Mouse (Mus musculus): ENCODE data around the gene Kcnq5.
"Not testable (repeated sequence)": the region's sequence is repeated elsewhere in the genome, so short reads cannot be mapped to it uniquely, and the experiment has no call there.

The Kcnq5 gene

DNA sequence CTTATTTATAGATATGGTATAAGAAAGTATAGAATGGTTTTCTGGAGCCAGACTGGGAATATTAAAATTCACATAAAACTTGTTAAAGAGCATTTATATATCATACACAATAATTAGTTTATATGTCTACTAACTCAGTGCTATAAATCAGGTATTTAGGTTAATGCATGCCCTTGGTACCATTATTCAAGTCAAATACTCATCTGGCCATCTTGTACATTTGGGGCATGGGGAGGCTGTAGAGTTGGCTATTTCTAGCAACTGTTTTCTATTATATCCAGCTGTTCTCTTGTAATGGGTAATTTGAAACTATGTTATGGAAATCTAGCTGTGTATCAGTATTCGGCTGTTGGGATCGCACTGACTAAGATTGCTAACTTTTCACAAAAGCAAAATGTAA is 339.3 kb downstream of the Kcnq5 start:
- no peak for DNase-seq

DNA sequence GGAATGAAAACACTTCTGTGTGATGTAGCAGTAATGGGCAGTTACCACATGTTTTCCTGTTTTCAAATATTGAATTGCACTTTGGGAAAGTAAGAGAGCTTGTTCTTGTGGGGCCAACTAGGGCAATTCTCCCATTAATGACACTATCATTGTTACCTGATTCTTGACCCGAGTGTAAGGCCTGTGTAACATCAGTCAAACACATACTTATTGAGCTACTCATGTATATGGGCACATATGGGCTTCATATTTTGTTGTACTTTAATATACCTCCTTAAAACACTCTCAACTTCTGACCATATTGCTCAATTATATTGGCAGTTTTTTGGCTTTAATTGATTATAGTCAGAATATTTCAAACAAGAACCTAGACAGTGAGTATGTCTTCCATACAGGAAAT is 339.7 kb downstream of the Kcnq5 start:
- DNase-seq, result no peak

DNA sequence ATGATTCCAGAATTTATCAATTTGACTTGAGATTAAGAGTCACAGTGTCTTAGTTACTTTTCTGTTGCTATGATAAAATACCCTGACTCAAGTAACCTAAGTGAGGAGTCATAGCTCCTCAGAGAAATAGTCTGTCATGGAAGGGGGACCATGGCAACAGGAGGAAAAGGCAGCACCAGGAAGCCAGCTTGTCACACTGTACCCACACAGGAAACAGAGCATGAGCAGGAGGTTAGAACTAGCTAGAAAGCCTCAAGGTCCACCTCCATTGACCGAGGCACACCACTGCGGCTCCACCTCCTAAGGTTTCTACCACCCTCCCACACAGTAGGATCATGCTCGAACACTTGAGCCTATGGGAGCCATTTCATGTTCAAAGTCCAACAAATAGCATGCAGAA is 343.0 kb downstream of the Kcnq5 start:
- peak in 1 of 2 experiments; percentile 3 for DNase-seq

DNA sequence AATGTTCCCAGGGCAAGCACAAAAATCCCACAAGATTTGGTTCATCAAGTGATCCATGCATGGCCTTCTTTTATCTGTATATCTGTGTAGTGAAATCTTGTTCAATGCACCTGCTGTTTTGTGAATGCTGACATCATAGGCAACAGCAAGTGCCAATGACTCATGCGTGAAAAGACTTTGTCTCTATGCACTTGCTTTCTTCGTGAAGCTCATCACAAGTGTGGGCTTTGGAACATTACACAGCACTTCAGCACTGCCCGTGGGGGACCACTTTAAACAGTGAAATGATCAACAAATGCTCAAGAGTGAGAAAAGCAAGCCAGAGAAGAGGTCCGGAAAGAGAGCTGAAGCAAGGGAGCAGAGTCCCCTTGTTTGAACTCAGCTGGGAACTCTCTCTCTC is 345.1 kb downstream of the Kcnq5 start:
- DNase-seq, result no peak

DNA sequence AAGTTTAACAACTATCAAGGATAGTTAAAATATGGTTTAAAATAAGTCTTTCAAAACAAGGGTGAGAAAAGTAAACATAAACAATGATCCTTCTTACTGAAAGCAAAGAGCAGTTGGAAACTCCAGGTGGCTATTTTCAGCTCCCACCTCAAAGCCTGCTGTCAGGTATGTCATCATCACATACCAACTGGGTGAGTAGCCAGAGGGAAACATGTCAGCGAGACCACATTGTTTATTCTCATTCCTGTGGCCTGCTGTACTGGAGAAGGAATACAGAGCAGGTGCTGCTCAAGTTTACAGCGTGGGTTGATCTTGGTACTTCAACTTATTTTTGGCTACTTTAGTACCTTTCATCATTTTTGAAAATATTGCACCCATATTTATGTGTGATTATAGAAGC is 347.8 kb downstream of the Kcnq5 start:
- no peak for DNase-seq

DNA sequence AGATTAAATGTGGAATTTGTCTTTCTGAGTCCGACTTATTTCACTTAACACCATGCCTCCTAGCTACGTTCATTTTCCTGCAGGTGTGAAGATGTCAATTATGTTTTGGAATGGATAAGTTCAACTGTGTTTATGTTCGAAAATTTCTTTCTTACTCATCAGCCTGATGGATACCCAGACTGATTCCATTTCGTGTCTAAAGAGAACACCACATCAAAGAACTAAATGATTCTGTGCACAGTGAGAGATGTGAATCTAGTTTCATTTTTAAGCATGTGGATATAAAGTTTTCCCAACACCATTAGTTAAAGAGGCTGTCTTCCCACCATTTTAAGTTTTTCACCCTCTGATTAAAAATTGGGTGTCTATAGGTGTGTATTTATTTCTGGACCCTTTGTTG is 357.7 kb downstream of the Kcnq5 start:
- DNase-seq, result no peak

DNA sequence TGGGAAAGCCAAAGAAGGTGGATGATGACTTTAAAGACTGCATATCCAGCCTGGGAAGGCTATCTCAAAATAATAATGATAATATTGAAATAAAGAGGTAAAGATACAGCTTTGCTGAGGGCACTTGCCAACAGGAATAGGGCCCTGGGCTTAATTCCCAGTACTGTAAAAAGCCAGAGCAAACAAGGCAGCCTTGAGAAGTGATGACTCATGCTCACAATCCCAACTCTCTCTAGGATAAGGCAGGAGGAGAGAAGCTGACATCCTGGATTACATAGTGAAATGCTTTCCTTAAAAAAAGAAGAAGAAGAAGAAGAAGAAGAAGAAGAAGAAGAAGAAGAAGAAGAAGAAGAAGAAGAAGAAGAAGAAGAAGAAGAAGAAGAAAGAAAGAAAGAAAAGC is 359.2 kb downstream of the Kcnq5 start:
- no peak for DNase-seq

DNA sequence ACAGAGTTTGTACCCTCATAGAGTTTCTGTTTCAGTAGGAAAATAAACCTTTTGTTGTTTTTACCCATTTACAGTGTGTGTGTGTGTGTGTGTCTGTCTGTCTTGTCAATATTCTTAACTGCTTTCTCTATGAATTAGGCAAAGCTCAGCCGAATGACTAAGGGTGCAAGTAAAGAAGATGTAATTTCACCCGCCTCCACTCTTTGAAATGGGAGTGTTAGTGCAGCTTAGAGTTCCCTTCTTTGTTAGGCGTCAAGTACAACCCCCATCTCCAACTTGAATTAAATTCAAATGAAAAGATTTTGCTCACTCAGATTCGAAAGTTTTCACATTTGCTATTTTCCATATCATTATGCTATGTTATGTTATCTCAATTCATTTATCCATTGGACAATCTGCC is 361.1 kb downstream of the Kcnq5 start:
- no peak for DNase-seq

DNA sequence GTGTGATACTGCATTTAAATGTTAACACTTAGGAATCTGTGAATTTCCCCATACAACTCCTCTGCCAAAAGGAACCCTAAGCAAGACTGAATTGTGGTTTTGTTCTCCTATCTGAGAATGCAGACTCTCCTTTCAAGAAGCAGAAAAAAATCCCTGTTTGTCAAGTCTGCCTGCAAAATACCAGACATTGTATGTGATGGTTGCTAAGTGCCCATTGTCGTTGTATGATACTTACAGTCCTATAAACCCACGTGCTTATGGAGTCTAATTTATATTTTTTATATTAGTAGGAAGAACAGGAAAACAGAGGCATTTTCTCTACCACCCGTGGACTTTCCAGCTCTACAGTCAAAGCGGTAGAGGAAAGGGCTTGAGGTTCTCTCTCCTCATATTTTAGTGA is 367.9 kb downstream of the Kcnq5 start:
- DNase-seq, result no peak

DNA sequence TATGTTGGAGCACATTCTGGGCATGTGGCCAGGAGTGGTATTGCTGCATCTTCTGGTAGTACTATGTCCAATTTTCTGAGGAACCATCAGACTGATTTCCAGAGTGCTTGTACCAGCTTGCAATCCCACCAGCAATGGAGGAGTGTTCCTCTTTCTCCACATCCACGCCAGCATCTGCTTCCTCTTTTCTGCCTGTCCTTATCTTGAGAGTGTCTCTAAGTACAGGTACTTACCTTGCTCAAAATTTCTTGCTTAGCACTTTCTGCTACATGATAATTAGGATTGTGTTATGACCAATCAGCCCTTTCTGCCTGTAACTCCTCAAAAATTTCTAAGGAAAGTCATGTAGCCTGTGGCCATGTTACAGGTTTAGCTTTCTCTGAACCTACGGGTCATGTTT is 394.3 kb downstream of the Kcnq5 start:
- DNase-seq, result not testable (repeated sequence)

DNA sequence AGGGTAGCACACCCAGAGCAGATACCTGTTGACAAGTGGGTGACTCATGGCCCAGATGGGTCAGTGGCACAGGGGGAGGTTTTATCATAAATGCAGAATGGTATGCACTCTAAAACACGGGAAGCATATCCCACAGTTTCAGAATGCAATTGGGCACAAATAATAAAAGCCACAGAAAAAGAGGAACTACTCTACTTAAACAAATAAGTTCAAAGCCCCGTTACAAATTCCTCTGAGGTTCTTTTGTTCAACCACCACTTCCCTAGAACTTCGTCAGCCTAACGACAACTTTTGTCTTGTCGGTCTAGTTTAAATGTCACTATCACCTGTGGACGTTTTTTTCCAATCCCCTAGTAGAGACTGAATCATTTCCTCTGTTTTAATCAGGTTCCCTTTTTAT is 407.1 kb downstream of the Kcnq5 start:
- DNase-seq, result no peak

DNA sequence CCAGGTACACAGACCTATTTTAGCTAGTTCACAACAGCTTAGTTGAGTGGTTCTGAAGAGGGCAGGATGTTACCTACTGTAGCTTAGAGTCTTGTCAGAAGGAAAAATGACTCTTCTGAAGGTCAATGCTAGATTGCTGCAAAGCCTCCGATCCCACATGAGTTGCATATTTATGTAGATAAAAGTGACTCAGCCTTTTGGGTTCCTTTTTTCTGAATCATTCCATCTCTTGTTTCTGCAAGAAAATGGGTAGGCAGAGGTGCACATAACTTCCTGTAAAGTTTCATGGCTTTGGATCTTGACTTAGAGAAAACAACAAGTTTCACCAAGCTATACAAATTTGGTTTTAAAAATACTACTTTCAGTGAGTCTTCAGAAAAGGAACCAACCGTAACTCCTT is 409.0 kb downstream of the Kcnq5 start:
- no peak for DNase-seq

DNA sequence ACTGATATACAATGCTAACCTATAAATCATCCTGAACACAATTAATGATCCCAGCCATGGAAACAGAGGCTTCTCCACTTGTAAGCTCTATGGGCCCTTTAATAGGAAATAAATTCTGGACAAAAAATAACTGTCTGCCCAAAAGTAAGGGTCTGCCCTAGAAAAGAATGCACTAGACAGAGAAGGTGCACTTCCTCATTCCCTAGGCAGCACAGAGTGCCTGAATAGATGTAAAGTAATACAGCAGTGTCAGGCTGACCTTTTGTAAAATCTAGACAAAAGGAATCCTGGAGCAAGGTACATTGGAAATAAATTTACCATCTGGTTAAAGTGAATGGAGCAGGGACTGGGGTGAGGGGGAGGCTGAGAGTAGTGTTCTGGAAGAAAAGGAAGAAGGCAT is 417.8 kb downstream of the Kcnq5 start:
- no peak for DNase-seq

DNA sequence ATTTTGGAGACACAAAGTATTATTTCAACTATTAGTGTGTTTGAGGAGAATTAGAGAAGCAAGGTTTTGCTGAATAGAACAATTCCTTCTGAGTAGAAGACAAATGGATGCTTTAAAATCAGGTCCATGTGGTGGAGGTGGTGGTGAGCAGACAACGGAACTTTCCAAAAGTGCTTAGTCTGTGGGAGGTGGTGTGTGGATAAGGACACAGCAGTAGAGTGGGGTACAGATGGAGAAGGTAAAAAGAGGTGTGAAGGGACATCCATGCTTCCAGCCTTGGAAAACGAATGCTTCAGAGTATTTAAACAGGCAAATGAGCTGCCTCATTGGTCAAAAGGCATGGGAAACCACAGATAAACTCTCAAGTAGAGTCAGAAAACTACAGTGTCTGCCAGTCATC is 422.3 kb downstream of the Kcnq5 start:
- DNase-seq, result no peak

DNA sequence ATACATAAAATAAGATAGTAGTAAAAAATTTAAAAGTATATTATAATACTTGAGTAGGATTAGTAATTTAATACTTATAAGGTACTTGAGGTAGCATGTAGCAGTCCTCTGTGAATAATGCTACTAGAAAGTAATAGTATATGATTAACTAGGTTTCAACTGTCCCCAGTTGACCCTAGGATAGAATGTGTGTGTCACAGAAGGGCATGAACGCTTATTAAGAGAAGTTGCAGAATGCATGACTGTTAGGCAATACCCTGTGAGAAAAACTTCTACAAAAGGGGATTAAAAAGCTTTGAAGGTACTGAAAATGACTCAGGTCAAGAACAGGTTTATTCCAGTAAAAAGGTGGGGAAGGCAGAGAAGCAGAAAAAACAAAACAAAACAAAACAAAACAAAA is 430.9 kb downstream of the Kcnq5 start:
- DNase-seq, result no peak

DNA sequence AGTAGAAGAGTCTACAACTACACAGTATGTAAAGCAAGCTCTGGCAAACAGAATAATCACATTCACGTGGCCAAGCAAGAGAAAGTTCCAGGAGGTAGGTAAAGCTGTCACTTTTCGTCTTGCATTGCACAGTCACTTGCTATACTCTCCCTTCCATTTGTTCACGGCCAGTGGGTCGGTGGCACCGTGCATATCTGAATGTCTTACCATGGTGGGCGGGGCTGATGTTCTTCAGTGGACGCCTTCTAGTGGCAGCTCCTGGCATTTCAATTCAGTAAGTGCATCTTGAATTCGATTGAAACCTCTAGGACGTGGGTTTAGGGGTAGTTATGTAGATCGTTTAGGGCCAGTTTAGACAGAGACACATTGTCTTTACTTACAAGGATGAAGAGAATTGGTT is 439.7 kb downstream of the Kcnq5 start:
- DNase-seq, result peak; percentile 31 to 39

DNA sequence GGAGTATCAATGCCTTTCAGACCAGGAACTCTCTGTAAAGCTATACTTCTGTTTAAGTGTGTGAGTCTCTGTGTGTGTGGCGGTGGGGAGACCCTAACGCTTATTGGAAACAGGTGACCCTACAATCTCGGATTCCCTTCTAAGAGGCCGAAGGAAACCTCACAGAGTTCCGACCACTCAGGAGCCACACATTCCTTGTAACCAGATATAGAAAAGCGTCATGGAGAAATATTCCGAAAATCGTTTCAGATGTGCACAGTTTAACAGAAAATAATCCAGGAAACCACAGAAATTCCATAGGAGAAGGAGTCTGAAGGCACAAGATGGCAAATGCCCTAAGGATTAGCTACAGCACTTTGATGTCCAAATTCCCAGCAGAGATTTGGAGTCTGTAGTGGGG is 440.3 kb downstream of the Kcnq5 start:
- DNase-seq, result no peak

DNA sequence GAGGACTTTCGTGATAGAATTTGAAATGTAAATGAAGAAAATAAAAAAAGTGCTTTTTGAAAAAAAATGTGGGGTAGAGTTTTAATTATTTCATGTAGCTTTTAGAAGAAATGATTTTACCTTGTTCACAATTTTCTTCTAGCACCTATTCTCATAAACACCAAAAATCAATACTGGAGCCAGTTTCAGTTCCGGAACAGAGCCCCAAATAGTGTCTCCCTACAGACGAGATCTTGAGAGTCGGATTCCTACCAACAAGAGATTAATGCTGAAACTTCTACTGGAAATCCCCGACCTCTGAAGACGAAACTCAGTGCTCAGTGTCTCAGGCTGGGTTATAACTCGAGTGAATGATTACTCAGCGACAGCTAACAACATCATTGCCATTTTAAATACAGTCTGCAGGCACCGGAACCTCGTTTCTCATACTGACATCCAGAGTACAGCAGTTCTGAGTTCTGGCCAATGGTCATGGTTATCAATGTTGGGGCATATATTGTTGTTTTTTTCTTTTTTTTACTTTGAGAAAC is 441.6 kb downstream of the Kcnq5 start:
- no peak for DNase-seq

DNA sequence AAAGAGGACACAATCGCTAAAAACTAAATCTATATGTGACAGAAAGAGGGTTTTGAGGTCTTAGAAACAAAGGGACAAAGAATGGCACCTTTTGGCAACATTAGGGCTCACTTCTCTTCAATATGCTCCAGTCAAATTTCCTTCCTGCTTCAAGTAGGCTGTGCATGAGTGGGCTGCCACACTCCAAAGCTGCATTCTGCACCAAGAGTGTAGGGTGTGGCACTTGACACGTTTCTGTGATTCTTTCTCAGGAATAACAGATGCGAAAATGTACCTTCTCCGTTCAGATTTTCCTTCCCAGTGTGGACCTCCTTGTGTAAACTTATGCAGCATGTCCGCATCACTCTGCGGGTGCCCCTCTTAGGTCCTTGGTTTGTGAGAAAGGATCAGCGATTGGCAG is 455.1 kb downstream of the Kcnq5 start:
- no peak for DNase-seq

DNA sequence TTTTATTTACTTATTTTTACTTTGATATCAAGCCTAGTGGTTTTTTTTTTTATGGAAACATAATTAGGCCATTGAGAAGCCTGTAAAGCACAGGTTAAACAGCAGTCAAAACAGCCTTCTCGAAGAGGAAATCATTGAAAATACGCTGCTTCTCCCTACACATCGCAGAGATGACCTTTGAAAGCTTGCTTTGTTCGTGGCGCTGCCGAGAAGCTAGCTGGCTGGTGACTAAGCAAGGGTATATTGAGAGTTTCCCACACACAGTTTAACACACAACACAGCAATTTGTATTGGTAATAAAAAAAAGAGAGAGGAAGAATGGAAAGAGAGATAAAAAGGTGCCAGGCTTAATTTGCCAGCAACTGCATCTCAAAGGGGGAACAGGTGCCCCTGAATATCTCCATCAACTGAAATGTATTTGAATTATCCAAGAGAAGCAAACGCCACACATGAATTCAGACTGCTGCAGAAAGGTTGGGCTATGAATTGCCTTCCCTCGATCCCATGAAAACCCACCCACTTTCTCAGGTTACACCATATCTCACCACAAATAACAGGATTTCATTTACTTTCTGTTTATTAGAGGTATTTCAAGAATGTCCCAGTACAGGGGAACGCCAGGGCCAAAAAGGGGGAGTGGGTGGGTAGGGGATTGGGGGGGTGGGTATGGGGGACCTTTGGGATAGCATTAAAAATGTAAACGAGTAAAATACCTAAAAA is 461.8 kb downstream of the Kcnq5 start:
- DNase-seq, result no peak

DNA sequence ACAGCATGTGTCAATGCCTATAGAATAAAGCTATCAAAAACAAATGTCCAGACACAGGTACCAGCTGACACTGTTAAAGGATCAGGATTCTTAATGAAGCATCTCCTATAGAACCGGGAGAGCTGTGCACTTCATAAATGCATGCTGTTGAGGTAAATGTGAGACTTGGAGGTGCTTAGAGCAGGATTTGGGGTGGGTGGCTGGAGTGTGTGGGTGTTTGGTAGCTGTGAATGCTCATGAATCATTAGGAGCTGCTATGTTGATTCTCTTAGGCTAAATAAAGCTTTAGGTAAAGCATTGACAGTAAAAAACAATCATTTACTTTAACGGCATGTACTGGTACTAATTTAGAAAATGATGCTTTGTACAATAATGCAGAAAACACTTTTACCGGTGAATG is 465.4 kb downstream of the Kcnq5 start:
- DNase-seq, result no peak

DNA sequence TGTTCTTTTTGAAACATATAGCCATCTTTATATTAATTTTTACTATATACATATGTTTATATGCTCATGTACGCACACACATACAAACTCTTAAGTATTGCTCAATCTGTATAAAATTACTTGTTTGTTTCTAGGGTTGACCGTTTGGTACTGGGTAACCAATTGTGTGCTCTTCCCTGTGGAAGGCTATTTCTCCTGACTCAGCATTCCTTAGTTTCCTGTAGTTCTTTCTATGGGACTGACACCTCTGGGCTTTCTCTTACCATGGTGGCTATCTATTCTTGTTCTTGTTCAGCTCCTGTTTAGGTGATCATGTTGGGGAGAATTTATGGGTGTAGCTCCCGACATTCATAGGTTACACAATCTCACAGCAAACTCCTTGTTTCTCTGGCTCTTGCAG is 473.1 kb downstream of the Kcnq5 start:
- DNase-seq, result no peak

DNA sequence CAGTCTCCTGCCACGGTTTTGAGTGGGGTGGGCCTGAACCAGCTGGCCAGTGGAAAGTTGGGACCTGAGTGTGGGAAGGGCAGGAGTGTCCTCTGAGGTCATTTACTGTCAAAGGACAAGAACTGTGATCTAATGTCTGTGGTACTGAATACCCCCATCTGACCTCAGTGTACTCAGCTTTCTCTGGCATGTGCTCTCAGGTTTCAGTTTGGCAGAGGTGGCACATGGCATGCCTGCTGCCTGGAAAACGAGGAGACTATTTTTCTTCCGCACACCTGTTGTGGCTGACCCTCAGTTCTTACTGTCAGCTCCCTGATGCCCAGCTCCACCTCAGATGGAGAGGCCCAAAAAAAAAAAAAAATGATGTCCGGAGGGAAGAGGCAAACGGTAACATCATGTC is 475.5 kb downstream of the Kcnq5 start:
- no peak for DNase-seq

DNA sequence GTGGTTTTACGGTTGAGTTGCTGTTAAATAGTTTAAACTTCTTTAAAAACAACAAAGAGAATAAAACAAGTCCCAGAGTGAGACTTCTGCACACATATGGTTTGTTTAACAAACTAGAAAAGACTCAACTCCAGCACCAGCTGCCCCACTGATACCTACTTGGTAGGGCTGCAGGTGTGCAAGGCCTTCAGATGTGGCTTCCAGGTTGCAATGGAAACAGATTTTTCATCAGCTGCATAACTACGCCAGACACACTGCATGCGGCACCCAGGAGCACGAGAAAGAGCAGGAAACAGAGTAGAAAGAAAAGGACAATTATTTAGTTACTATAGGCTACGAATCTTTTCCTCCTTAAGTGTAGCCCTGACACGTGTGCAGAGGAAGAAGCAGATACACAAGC is 492.4 kb downstream of the Kcnq5 start:
- peak; percentile 61 to 82 for DNase-seq

DNA sequence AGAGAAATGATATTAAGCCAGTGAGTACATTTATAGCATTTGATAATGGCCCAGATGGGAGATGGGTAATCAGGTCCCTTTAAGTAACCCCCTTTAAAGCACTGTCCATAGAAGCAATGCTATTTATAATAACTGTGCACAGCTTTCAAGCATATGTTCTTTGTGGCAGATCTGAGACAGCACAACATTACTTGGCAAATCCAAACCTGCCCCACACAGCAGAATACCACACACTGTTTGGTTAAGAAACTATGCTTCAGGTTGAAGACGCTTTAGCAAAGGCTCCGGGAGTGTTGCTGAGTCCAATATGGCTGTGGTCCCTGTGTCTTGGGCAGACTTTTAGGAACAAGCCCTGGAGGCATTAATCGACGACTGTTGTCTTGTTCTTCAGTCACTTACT is 495.3 kb downstream of the Kcnq5 start:
- no peak for DNase-seq

All from thymus, postnatal 36 days (tissue).